Mouse (Mus musculus): Measurements from ENCODE around the gene Gm20481.
"Not testable (repeated sequence)": the region's sequence is repeated elsewhere in the genome, so short reads cannot be mapped to it uniquely, and the experiment has no call there.

The Gm20481 gene

GRCm38 (mm10) chr17:34951636-34952377, 17.9 kb upstream of the Gm20481 start:
- DNase-seq: no peak

- DNase-seq: peak; percentile 88
These were observed 17.2 kb upstream of the Gm20481 start for GRCm38 (mm10) chr17:34952378-34953040.

- DNase-seq: no peak
These were observed 16.5 kb upstream of the Gm20481 start for GRCm38 (mm10) chr17:34953258-34953657.

GRCm38 (mm10) chr17:34953904-34954303, 15.8 kb upstream of the Gm20481 start:
- no peak for DNase-seq

- DNase-seq: no peak
These were observed 14.9 kb upstream of the Gm20481 start for GRCm38 (mm10) chr17:34954831-34955230.

- no peak for DNase-seq
These were observed 13.8 kb upstream of the Gm20481 start for GRCm38 (mm10) chr17:34955884-34956283.

- no peak for DNase-seq
These were observed 13.4 kb upstream of the Gm20481 start for GRCm38 (mm10) chr17:34956340-34956739.

- DNase-seq: not testable (repeated sequence)
These were observed 12.4 kb upstream of the Gm20481 start for GRCm38 (mm10) chr17:34957291-34957690.

GRCm38 (mm10) chr17:34957966-34958365, 11.7 kb upstream of the Gm20481 start:
- DNase-seq: not testable (repeated sequence)

GRCm38 (mm10) chr17:34958734-34959129, 11.0 kb upstream of the Gm20481 start:
- DNase-seq: not testable (repeated sequence)

- DNase-seq: peak; percentile 87
These were observed 10.5 kb upstream of the Gm20481 start, which contains the start of gene Hspa1b for GRCm38 (mm10) chr17:34959130-34959778. Hspa1b (minus strand) TSS chr17:34959238.

GRCm38 (mm10) chr17:34959881-34960515, 9.7 kb upstream of the Gm20481 start:
- peak; percentile 65 for DNase-seq

- DNase-seq: no peak
These were observed 8.8 kb upstream of the Gm20481 start for GRCm38 (mm10) chr17:34960702-34961493.

GRCm38 (mm10) chr17:34962125-34962524, 7.6 kb upstream of the Gm20481 start:
- DNase-seq: peak; percentile 63

GRCm38 (mm10) chr17:34962841-34963240, 6.9 kb upstream of the Gm20481 start:
- DNase-seq: no peak

- peak; percentile 58 for DNase-seq
These were observed 5.1 kb upstream of the Gm20481 start for GRCm38 (mm10) chr17:34964640-34965049.

- no peak for DNase-seq
These were observed 4.1 kb upstream of the Gm20481 start for GRCm38 (mm10) chr17:34965627-34966026.

- DNase-seq: not testable (repeated sequence)
These were observed 1.1 kb downstream of the Gm20481 start for GRCm38 (mm10) chr17:34970850-34971249.

- DNase-seq: not testable (repeated sequence)
These were observed 2.0 kb downstream of the Gm20481 start for GRCm38 (mm10) chr17:34971694-34972068.

- peak; percentile 85 for DNase-seq
These were observed 2.5 kb downstream of the Gm20481 start, which contains the start of the genes Hspa1a and Hspa1l for GRCm38 (mm10) chr17:34972069-34972749. Hspa1a (minus strand) TSS chr17:34972156. Hspa1l (plus strand) TSS chr17:34972703.

Data from kidney, postnatal 10 days (tissue).